Mouse (Mus musculus) heart, adult 11 months (tissue): ENCODE measurements around the gene Spag7.

Experiments
- DNase-seq: peaks from one replicate; pipeline ENCODE4 v3.0.0; 2022

The Spag7 gene

DNA sequence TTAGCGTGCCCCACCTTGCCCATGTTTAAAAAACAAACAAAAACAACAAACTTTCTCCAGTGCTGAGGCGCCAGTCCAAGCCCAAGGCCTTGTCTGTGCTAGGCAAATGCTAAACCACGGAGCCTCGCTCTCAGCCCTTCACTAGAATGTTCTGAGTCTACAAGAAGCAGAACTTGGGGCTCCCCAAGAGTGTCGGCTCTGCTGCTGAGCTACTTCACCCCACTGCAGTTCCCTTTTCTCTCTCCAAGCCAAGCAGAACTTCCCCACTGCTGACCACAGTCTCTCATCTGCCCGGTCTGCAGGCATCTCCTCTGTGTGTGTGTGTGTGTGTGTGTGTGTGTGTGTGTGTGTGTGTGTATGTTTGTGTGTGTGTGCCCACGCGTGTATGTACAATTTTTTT lies 10.7 kb upstream of the Spag7 start:
- DNase-seq = peak; percentile 97

GRCm38 (mm10) chr11:70679361-70679760 lies 10.1 kb upstream of the Spag7 start:
- DNase-seq = peak; percentile 90

DNA sequence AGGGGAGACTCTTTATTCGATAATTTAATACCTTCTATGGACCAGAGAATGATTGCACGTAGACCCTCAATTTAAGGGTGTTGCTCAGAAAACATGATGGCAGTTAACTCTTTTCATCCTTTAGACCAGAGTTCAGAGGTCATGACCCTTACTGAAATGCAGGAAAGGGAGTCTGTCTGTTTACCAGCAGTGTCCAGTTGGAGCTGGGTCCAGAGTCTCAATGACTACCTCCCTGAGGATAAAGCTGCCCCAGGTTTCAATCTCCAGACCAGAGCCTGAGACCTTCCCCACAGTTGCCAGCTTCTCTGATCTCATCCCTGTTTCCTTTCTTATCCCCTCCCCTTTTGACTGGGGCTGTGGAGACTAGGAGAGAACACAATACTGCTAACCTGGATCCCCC lies 9.4 kb upstream of the Spag7 start:
- DNase-seq = no peak

- no peak for DNase-seq
Measured at GRCm38 (mm10) chr11:70678092-70678491, 8.9 kb upstream of the Spag7 start.

- peak; percentile 94 for DNase-seq
Measured at GRCm38 (mm10) chr11:70674501-70674900, 5.3 kb upstream of the Spag7 start.

DNA sequence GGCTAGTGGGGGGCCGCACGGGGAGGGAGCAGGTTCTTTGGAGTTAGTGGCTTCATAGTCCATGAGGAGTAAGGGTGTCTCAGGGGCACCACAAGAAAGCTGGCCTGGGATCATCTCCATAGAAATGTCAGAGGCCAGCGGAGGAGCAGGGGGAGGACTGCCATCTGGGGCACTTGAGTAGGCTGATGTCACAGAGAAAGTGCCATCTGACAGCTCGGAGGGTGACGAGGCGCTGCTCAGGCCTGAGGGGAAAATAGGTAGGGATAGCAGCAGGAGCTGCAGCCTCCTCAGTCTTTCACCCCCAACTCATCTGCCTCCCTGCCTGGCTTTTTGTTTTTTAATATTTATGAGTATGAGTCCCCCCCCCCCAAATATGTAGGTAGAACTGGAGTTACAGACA lies 4.8 kb upstream of the Spag7 start:
- peak; percentile 86 for DNase-seq

GRCm38 (mm10) chr11:70671333-70672047 lies 2.3 kb upstream of the Spag7 start:
- peak; percentile 90 for DNase-seq

- no peak for DNase-seq
Measured at GRCm38 (mm10) chr11:70670483-70670882, 1.3 kb upstream of the Spag7 start.

- peak; percentile 98 for DNase-seq
Measured at GRCm38 (mm10) chr11:70669582-70670345, 548 bp upstream of the Spag7 start.

DNA sequence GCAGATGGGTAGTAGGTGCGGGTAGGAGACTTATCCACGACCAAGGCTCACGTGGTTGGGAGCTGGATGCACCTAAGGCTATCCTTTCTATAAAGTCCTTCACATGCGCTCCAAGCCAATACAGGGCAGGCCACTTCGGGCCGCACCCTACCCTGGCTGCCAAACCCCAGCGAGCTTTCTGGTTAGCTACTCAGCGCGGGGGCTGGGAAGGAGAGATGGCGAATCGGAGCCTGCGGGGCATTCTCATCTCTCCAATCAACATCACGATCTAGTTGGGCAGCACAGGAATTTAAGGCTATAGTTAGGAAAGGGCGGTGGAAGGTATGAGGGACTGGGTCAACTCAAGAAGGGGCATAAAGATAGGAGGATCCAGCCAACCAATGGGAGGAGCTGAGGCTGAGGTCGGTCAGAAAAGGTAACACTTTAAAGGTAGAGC lies 863 bp downstream of the Spag7 start:
- DNase-seq = no peak

- peak; percentile 95 for DNase-seq
Measured at GRCm38 (mm10) chr11:70667271-70668150, 1.7 kb downstream of the Spag7 start.

- peak; percentile 86 for DNase-seq
Measured at GRCm38 (mm10) chr11:70666687-70667086, 2.5 kb downstream of the Spag7 start.

GRCm38 (mm10) chr11:70664741-70665140 lies 4.5 kb downstream of the Spag7 start:
- no peak for DNase-seq

DNA sequence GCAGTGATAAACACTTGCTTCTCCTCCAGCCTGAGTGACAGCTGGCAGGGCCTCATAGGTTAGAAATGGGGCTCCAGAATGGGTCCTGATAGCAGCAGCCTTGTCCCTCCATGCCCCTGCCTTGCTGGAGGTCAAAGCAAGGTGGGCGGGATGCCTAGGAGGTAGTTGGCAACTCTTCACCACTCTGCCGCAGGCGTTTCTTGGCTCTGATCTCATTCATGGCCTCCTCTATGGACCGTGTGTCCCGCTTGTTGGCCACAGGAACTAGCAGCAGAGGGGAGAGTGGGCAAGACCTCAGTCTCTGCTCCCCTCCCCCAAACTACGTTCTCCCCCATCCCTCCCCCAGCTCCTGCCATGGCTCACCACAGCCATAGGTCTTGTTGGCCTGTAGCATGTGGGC lies 5.3 kb downstream of the Spag7 start:
- peak; percentile 95 for DNase-seq

DNA sequence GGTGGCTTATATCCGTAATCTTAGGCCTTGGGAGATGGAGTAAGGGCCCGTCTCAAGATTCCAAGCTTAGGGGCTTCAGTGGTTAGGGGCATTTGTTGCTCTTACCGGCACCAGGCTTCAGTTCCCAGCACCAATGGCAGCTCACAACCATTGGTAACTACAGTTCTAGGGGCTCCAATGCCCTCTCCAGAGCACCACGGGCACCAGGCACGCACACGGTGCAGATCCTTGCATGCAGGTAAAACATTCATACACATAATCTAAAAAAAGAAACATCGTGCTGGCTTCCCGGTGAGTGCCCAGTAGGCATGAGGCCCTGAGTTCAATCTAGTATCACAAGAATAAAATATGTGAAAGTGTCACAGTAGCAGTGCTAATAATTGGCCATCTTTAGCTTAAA lies 6.1 kb downstream of the Spag7 start:
- peak; percentile 79 for DNase-seq

GRCm38 (mm10) chr11:70660571-70660970 lies 8.6 kb downstream of the Spag7 start:
- DNase-seq = peak; percentile 93

GRCm38 (mm10) chr11:70658942-70659341 lies 10.3 kb downstream of the Spag7 start:
- no peak for DNase-seq

- peak; percentile 90 for DNase-seq
Measured at GRCm38 (mm10) chr11:70658521-70658920, 10.7 kb downstream of the Spag7 start.

DNA sequence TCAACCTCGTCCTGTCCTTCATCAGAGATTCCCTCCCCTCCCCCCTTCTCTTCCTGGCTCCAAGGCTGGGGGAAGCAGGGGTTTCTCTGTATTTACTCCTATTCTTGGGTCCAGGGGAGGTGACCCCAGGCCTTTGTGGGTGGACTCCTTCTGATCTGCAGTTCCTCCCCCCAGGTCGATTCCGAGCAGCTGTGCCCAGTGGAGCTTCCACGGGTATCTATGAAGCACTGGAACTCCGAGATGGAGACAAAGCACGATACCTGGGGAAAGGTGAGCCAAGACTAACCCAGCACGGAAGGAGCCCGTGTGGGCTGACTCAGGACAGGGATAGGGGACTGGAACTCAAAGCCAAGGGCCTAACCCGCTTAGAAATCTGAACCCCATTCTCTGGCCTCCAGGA lies 11.2 kb downstream of the Spag7 start:
- peak; percentile 92 for DNase-seq

GRCm38 (mm10) chr11:70657573-70657972 lies 11.6 kb downstream of the Spag7 start:
- peak; percentile 88 for DNase-seq

- DNase-seq = peak; percentile 96
Measured at GRCm38 (mm10) chr11:70656964-70657363, 12.3 kb downstream of the Spag7 start, which contains the start of gene Eno3. Gene Eno3, plus strand, starts transcription at chr11:70657202.

- peak; percentile 99 for DNase-seq
Measured at GRCm38 (mm10) chr11:70656456-70656927, 12.7 kb downstream of the Spag7 start.
